Mouse (Mus musculus) ES-Bruce4 (cell line): ENCODE results near the gene Ankrd66. TPM values are rescaled to one million over a fixed set of nuclear protein-coding genes. Genes with fewer than 3 reads are reported as not detected.
A peak's percentile ranks its signal among the peaks of the same experiment; 100 is the strongest.
"Not testable (repeated sequence)": the region's sequence is repeated elsewhere in the genome, so short reads cannot be mapped to it uniquely, and the experiment has no call there.

Experiments
- H3K27ac ChIP-seq: 2 replicates; pipeline ENCODE4 v1.5.1; 2012; ENCODE audit warnings: low read length, inconsistent platforms; ENCODE audit not compliant: insufficient read depth
- H3K27me3 ChIP-seq: 2 replicates; pipeline ENCODE4 v1.6.1; 2012; ENCODE audit warnings: mild to moderate bottlenecking, low read length, inconsistent platforms; ENCODE audit not compliant: control insufficient read depth, poor library complexity, insufficient read depth, severe bottlenecking
- H3K36me3 ChIP-seq: 2 replicates; pipeline ENCODE4 v1.6.1; 2012; ENCODE audit warnings: inconsistent platforms, mild to moderate bottlenecking, low read length, moderate library complexity; ENCODE audit not compliant: control insufficient read depth, poor library complexity, insufficient read depth, severe bottlenecking
- H3K4me1 ChIP-seq: one replicate; pipeline ENCODE4 v1.8.1; 2011; ENCODE audit warnings: low read length; ENCODE audit not compliant: control insufficient read depth, insufficient read depth
- H3K4me3 ChIP-seq: 2 replicates; pipeline ENCODE4 v1.5.1; 2011; ENCODE audit warnings: low read depth, mild to moderate bottlenecking, low read length
- H3K9ac ChIP-seq: 2 replicates; pipeline ENCODE4 v1.6.1; 2012; ENCODE audit warnings: low read depth, mild to moderate bottlenecking, inconsistent platforms; ENCODE audit not compliant: poor library complexity, severe bottlenecking
- H3K9me3 ChIP-seq: replicated peaks from 2 replicates; pipeline ENCODE4 v1.6.1; 2012; ENCODE audit warnings: mild to moderate bottlenecking, low read length, inconsistent platforms; ENCODE audit not compliant: control insufficient read depth, poor library complexity, insufficient read depth, severe bottlenecking
- CTCF ChIP-seq: IDR thresholded peaks from one replicate; pipeline ENCODE4 v1.8.1; 2011; ENCODE audit warnings: low read depth, low read length
- EP300 ChIP-seq: IDR thresholded peaks from 2 replicates; pipeline ENCODE4 v1.6.1; 2011; ENCODE audit warnings: low read depth, low read length; ENCODE audit not compliant: insufficient read depth
- POLR2A ChIP-seq: IDR thresholded peaks from one replicate; pipeline ENCODE4 v1.8.1; 2011; ENCODE audit warnings: low read length; ENCODE audit not compliant: insufficient read depth
- polyA plus RNA-seq: library from polyadenylated mRNA; stranded (reverse); fragments of >200 nt; gene quantifications from 2 replicates; pipeline ENCODE4 v1.2.4, GENCODE M21; 2011; ENCODE audit warnings: low read depth; ENCODE audit not compliant: missing spikeins, insufficient read depth, insufficient read length

The Ankrd66 gene
- polyA plus RNA-seq, 1 experiment, result not detected

GRCm38 (mm10) chr17:43551122-43551630, 7.7 kb upstream of the Ankrd66 start:
- H3K27me3 ChIP-seq, result no peaks in the 10 kb centered on the region
- H3K9ac ChIP-seq, result no peak overlapping the region
- H3K9me3 ChIP-seq, result no peaks in the 10 kb centered on the region
- H3K27ac ChIP-seq, result no peak overlapping the region
- no peak overlapping the region for H3K4me3 ChIP-seq
- no peaks in the 10 kb centered on the region for H3K4me1 ChIP-seq
- no peaks in the 10 kb centered on the region for H3K36me3 ChIP-seq
- TF ChIP-seq CTCF (no peak), POLR2A (no peak), EP300 (no peak)

- no peak overlapping the region for H3K9ac ChIP-seq
- TF ChIP-seq CTCF (no peak), EP300 (no peak), POLR2A (no peak)
Observed at GRCm38 (mm10) chr17:43544040-43544439, 601 bp upstream of the Ankrd66 start.

GRCm38 (mm10) chr17:43538767-43539166, 4.7 kb downstream of the Ankrd66 start:
- H3K27ac ChIP-seq, result no peak overlapping the region
- no peak overlapping the region for H3K9ac ChIP-seq
- no peaks in the 10 kb centered on the region for H3K9me3 ChIP-seq
- H3K4me3 ChIP-seq, result no peak overlapping the region
- H3K4me1 ChIP-seq, result no peaks in the 10 kb centered on the region
- TF ChIP-seq EP300, result no peak
- TF ChIP-seq CTCF, result no peak
- no peak for TF ChIP-seq POLR2A
- no peaks in the 10 kb centered on the region for H3K27me3 ChIP-seq
- H3K36me3 ChIP-seq, result no peaks in the 10 kb centered on the region

More at GRCm38 (mm10) chr17:43544040-43544439, 601 bp upstream of the Ankrd66 start:
- Histone ChIP-seq H3K9me3 (no peaks in the 10 kb centered on the region), H3K36me3 (no peaks in the 10 kb centered on the region), H3K27ac (no peak overlapping the region), H3K4me1 (no peaks in the 10 kb centered on the region), H3K4me3 (no peak overlapping the region), H3K27me3 (no peaks in the 10 kb centered on the region)

DNA sequence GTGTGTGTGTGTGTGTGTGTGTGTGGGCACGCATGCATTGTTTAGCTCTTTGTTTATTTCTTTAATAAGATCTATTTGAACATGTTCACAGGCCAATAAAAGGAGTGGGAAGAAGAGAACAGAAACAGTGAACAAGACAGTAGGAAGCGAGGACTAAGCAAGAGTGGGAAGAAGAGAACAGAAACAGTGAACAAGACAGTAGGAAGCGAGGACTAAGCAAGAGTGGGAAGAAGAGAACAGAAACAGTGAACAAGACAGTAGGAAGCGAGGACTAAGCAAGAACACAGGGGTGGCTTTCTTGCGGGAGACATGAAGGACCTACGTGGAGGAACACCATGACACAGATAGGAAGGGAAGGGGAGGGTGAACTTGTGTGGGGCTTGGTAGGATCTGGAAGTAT, 6.6 kb downstream of the Ankrd66 start:
- H3K9ac ChIP-seq, H3K9me3 ChIP-seq, H3K27me3 ChIP-seq, H3K27ac ChIP-seq, H3K4me1 ChIP-seq, H3K4me3 ChIP-seq, H3K36me3 ChIP-seq: not testable (repeated sequence)

GRCm38 (mm10) chr17:43534362-43535222, 8.8 kb downstream of the Ankrd66 start:
- peak; percentile 45; the same call in 1 of the 2 replicates for TF ChIP-seq EP300
- TF ChIP-seq CTCF, result no peak
- Histone ChIP-seq H3K4me3 (no peak overlapping the region; the same call in 1 of the 2 replicates), H3K36me3 (no peaks in the 10 kb centered on the region), H3K27me3 (no peaks in the 10 kb centered on the region), H3K4me1 (no peaks in the 10 kb centered on the region), H3K9ac (no peak overlapping the region), H3K9me3 (no peaks in the 10 kb centered on the region), H3K27ac (no peak overlapping the region)

- H3K27ac ChIP-seq, result no peak overlapping the region
- no peak overlapping the region for H3K9ac ChIP-seq
- H3K4me3 ChIP-seq, result no peak overlapping the region
- no peaks in the 10 kb centered on the region; the same call in 1 of the 2 replicates for H3K9me3 ChIP-seq
- no peaks in the 10 kb centered on the region for H3K36me3 ChIP-seq
- H3K27me3 ChIP-seq, result no peaks in the 10 kb centered on the region
- H3K4me1 ChIP-seq, result no peaks in the 10 kb centered on the region
- TF ChIP-seq EP300 (no peak), CTCF (no peak), POLR2A (no peak)
Observed at GRCm38 (mm10) chr17:43531192-43531591, 12.2 kb downstream of the Ankrd66 start.
